Mouse (Mus musculus) ES-E14 (cell line): Measurements from ENCODE around the gene Gal3st2b.
"Not testable (repeated sequence)": the region's sequence is repeated elsewhere in the genome, so short reads cannot be mapped to it uniquely, and the experiment has no call there.

Source experiments
- CHD2 ChIP-seq: IDR thresholded peaks from 2 replicates; pipeline ENCODE4 v1.6.1; 2014; ENCODE audit warnings: mild to moderate bottlenecking, low read depth, low read length, inconsistent platforms
- HCFC1 ChIP-seq: IDR thresholded peaks from 2 replicates; pipeline ENCODE4 v1.6.1; 2012; ENCODE audit warnings: low read length, inconsistent platforms, borderline replicate concordance; ENCODE audit not compliant: insufficient read depth
- MAFK ChIP-seq: IDR thresholded peaks from 2 replicates; pipeline ENCODE4 v1.6.1; 2014; ENCODE audit warnings: mild to moderate bottlenecking, low read depth, low read length, inconsistent platforms; ENCODE audit not compliant: insufficient read depth
- ZC3H11A ChIP-seq: IDR thresholded peaks from 2 replicates; pipeline ENCODE4 v1.6.1; 2012; ENCODE audit warnings: low read depth, mild to moderate bottlenecking, inconsistent platforms, low read length, borderline replicate concordance
- ZNF384 ChIP-seq: IDR thresholded peaks from 2 replicates; pipeline ENCODE4 v1.6.1; 2012; ENCODE audit warnings: low read depth, low read length, inconsistent platforms

DNA sequence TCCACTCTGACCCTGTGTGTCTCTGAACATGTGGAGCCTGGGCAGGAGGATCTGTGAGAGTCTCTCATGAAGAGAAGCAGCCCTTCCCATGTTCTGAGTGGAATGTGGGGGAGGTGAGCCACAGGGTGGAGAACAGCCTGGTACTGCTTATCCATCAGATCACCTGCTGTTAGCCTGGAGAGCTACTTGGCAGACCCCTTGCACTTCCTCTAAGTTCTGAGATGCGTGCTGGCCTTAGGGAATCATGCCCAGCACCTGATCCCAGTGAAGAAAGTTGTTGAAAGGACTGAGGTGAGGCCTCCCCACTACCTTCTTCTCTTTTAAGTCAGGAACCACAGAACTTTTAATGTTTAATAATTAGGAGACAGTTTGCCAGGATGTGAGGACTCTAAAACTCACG, 5.0 kb downstream of the Gal3st2b start:
- TF ChIP-seq CHD2, HCFC1, ZNF384, MAFK, ZC3H11A: not testable (repeated sequence)
